Mouse (Mus musculus): ENCODE results near the gene Mum1.

Gene Mum1

DNA sequence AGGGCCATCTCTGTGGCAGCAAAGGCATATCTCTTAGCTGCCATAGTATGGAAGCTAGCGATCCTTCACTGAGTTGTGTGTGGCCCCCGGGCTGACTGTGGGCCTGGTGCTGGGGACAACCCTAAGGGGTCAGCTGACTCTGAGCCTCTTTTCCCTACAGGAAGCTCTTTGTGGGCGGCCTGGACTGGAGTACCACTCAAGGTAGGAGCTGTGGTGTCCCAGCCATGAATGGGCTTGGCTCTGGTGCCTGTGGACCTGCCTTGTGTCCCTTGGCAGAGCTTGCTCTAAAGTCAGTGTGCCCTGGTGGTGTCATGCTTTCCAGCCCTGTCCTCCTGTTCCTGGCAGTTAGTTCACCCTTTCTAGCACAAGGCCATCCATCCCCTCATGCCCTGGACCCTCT, 47.6 kb downstream of the Mum1 start:
- no peak for DNase-seq

DNA sequence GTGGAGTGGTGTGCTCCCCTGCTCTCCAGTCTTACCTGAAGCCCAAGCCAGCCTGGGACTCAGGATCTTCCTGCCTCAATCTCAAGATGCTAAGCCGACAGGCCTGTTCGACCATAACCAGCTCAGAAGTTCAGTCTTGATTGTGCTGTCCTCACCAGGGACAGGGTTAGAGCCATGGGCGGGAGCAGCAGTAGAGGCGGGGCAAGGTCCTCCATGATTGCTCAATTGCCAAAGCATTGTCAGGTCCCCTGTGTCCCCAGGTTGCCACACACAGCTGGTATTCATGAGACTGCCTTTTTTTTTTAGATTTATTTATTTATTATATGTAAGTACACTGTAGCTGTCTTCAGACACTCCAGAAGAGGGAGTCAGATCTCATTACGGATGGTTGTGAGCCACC, 50.0 kb downstream of the Mum1 start:
- no peak for DNase-seq

DNA sequence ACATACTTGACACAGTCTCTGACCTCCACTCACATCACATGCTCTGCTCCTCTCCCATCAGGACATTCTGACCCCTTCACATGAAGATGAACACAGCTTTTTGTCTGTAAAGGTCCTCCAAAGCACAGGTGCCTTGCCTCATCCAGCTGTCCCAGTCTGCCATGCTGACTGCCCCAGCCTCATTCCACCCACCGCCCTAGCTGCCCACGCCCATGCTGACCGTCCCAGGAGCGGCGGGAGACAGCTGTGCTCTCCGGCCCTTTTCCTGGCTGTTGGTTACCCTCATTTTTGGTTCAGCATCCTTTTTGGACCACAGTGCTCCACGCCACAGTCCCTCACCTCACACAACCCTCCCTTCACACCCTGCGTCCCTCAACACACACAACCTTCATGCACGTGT, 52.2 kb downstream of the Mum1 start:
- DNase-seq, result no peak

DNA sequence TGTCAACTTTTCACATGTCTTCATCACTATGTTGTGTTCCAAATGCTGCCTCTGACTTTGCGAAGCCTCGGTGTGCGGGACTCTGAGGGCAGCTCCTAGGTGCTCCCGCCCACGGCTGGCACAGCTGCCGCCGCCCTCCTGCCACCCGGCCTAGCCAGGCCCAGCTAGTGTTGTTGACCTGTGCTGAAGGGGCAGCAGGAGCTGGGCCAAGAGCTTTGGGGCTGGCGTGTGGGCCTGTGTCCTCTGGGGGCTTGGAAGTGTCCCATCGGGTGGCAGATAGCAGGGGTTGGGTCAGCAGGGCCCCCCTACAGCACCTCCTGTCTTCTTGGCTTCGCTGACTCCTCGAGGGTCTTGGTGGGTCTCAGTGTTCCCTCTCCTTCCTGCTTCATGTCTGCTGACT, 53.0 kb downstream of the Mum1 start:
- DNase-seq, result no peak

DNA sequence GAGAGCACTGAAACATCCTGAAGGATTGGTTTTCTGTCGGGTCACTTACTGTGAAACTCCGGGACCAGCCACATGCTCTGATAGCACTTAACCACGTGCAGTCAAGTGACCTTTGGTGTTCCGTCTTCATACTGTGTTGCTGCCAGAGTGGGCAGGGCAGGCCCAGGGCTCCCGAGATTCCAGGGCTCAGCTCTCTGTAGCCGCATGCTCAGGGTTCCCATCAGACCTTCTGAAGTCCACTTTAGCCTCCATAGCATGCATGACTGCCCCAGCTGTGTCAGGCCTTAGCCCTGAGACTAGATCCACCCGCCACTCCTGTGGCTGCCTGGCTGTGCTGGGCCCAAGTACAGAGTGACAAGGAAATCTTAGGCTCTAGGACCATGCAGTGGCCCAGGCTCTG, 55.1 kb downstream of the Mum1 start:
- no peak for DNase-seq

DNA sequence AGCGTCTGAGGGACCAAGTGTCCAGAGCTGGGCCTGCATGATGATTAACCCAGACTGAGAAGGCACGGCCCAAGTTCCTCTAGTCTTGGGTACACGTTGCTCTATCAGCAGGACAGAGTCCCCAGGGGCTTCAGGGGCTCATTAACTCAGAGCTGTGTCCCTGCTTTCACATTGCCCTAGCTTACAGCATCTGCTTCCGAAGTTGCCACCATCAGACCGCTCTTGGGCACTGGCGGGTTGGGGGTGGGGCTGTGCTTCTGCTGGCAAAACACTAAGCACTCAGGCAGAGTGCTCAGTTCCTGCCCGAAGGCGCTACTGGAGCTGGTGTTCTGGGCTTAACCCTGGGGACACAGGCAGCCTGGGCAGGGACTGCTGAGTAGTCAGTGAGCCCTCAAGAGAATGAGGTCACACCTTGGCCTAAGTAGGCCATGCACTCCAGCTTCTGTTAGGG, 55.7 kb downstream of the Mum1 start:
- DNase-seq, result no peak

DNA sequence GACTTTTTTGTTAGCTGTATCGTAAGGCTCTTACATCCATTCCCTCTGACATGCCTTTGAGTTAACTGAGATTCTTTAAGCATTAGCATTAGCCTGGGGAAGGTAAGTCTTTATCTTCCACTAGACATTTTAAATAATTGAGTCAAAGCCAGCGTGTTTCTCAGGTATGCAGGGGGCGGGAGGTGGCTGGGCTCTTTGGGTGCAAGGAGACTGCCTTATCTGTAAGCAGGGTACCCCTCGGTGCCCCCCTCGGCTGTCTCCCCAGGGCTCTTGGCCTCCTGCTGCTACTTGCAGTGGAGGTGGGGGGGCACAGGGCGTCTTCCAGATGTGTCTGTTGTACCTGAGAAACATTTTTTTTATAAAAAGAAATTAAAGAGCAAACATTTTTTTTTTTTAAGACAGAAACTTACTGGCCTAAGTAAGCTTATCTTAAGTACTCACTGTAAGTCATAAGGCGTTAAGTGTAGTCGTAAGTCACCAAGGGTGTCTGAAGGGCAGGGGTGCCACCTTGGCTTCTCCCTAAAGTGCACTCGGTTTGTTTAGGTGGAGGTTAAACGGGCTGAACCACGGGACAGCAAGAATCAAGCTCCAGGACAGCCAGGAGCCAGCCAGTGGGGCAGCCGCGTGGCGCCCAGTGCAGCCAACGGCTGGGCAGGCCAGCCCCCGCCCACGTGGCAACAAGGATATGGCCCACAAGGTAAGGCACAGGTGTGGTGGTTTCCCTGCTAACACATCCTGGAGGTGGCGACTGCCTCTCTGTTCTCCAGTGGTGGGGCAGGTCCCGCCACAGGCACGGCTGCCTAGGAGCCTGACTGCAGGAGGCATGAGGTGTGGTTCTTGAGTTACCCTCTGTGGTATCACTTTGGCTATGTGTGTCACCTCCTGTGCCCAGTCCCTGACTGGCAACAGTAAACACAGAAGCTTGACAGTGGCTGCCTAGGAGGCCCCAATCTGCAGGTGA, 56.5 kb downstream of the Mum1 start:
- DNase-seq, result no peak

DNA sequence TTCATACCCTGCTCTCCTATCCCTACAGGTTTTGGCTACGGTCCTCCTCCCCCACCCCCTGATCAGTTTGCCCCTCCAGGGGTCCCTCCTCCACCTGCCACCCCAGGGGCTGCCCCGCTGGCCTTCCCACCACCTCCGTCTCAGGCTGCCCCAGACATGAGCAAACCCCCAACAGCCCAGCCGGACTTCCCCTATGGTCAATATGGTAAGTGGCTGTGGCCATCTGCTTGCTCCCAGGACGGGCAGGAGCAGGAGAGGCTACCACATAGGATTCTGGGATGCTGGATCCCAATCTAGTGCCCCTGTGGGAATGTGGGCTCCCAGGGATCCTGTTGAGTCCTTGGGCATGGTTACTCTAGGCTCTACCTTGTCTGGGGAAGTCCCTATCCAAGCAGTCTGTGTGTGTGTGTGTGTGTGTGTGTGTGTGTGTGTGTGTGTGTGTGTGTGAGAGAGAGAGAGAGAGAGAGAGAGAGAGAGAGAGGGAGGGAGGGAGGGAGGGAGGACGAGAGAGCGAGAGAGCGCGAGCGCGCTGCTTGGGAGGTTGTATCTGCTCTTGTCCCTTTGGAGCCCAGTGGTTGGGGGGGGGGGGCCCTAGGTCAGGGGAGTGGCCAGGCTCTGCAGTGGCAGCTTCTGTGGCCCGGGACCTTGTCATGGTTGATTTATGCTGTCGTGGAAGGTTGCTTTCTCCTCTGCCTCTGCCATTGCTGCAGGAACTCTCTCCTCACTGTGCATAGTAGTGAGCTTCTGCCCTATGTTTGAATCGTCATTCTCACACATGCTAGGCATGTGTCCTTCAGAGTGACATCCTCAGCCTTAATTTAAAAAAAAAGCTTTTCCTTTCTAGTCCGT, 59.2 kb downstream of the Mum1 start:
- no peak for DNase-seq

DNA sequence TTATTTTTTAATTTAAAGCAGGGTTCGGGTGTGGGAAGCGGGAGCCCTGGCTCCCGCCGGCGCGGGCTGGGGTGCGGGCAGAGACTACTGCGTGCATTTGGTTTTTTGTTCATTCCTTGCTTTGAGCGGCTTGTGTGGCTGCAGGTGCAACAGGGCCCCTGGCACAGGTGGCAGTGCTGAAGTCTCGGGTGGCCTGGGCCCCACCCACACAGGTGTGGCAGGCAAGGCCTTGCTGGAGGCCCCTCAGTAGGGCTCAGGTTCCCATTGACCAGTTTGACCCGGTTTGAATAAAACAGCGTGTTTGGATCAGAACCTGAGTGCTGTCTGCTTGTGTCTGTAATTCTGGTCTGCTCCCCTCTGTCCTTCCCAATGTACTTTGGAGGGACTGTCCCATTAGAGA, 61.9 kb downstream of the Mum1 start:
- no peak for DNase-seq

DNA sequence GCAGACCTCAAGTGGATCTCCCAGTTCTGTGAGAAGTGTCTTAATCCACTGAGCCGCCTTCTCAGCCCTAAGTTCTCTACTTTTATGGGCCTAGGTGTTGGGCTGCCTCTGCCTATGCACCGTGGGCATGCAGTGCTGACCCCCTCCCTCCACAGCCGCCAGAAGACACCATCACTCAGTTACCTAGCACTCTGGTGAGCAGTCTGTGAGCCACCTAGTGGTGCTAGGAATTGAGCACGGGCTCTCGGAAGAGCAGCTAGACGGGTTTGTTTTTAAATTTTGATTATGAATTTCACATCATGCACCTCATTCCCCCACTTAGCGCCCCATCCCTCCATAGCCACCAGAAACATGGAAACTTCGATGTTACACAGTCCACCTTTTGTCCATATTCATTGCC, 62.4 kb downstream of the Mum1 start:
- no peak for DNase-seq

DNA sequence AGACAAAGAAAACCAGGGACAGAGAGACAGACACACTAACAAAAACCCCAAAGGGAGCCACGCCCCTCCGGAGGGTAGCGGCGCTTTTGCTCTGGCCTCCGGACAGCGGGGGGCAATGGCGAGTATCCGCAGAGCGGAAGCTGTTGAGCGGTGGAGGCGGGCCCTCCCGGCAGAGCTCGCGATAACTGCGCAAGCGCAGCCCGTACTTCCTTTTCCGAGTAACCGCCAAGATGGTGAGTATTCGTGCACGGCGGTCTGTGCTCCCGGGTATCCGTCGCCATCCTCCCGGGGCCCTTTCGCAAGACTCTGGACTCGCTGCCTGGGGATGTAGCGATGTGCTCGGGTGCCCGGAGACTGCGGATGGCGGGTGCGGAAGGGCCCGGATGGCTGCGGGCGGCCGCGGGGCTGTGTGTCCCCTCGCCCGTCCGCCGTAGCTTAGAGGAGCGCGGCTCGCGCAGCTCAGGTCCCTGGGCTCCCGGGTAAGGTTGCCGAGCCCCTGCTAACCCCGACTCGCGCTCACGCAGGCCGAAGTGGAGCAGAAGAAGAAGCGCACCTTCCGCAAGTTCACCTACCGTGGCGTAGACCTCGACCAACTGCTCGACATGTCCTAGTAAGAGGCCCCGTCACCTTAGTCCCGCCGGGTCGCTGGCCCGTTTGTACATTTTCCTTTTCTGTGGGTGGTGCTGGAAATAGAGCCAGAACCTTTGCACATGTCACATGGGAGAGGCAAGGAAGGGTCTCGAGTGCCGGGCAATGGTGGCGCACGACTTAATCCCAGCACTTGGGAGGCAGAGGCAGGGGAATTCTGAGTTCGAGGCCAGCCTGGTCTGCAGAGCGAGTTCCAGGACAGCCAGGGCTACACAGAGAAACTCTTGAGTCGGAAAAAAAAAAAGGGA, 66.3 kb downstream of the Mum1 start, which contains the start of gene Rps15:
Gene Rps15, plus strand, starts transcription at position 203 of the 896 bp plus-strand sequence.
- DNase-seq, result peak; percentile 92

DNA sequence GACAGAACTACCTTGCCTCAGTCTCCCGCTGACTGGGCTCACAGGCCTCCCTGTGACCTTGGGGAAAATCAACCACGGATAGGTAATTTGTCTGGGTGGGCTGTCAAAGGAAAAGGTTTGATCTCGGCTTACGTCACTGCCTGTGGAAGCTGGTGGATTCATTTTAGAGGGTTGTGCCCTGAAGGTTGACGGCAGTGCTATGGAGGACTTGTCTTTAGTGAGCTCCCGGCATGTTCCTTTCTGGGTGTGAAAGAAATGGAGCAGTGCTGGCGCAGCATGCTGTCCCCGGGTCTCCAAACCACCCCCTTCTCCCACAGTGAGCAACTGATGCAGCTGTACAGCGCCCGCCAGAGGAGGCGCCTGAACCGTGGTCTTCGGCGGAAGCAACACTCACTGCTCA, 67.1 kb downstream of the Mum1 start:
- no peak for DNase-seq
